22 mouse cellular contexts compared by ENCODE assay signal in genomic region chr10:117449416-117450239, GRCm38 (mm10).
DNase-seq lines count a peak whose midpoint lies in the region; ATAC-seq lines count a peak whose summit lies in the region.
"Had no signal": no experiment of that assay in that cellular context is flagged by ENCODE, and none has a peak within 500 bp of the region (broad histone marks: within the 10 kb centered on the region; RNA-seq: fewer than 3 reads in every experiment).

No protein-coding gene starts in this region.

- peak; percentile 59 to 63 for DNase-seq in spleen, postnatal 36 days (ENCODE audit: low spot score in 2 of 2)
- DNase-seq in spleen, adult 12 weeks (ENCODE audit: low spot score) = no peak
- no peak for DNase-seq in right cerebral cortex, postnatal 25 days
- no peak for DNase-seq in hindbrain, embryonic 14.5 days (ENCODE audit: low spot score)
- DNase-seq: adrenal gland, postnatal 36 days; cerebellum, adult 9-11 months; gastrocnemius, postnatal 36 days; kidney, adult 18-20 months; kidney, postnatal 4 days; layer of hippocampus, adult 9-11 months; lung, postnatal 36 days; thymus, postnatal 4 days had no signal

- no peak overlapping the region for H3K27ac ChIP-seq in neural tube, embryonic 15.5 days (replicated peaks)
- no peak overlapping the region for H3K27ac ChIP-seq in hindbrain, embryonic 14.5 days
- H3K27ac ChIP-seq: embryonic facial prominence, embryonic 12.5 days; liver, embryonic 14.5 days; lung, embryonic 15.5 days had no signal

- no peaks in the 10 kb centered on the region for H3K4me1 ChIP-seq in neural tube, embryonic 15.5 days
- no peaks in the 10 kb centered on the region for H3K4me1 ChIP-seq in hindbrain, embryonic 14.5 days (replicated peaks; ENCODE audit: control insufficient read depth, insufficient read depth, low read length)
- H3K4me1 ChIP-seq: embryonic facial prominence, embryonic 12.5 days had no signal

- ATAC-seq in granulocyte monocyte progenitor cell, adult 5-6 weeks (replicated peaks; ENCODE audit: poor library complexity, severe bottlenecking) = peak; percentile 82
- ATAC-seq in neutrophil, adult 5-6 weeks (ENCODE audit: extremely low read depth, insufficient number of reproducible peaks, low FRiP score, poor library complexity, severe bottlenecking) = peak; percentile 76
- no peak for ATAC-seq in neural tube, embryonic 15.5 days (ENCODE audit: low FRiP score)
- no peak for ATAC-seq in hindbrain, embryonic 14.5 days (ENCODE audit: low FRiP score)
- ATAC-seq: CD4-positive, CD25-positive, alpha-beta regulatory T cell, adult 4 months; hindbrain, embryonic 16.5 days; midbrain, embryonic 16.5 days had no signal

- H3K4me2 ChIP-seq in neural tube, embryonic 15.5 days = no peak overlapping the region
- no peak overlapping the region for H3K4me2 ChIP-seq in hindbrain, embryonic 14.5 days (replicated peaks)
- H3K4me2 ChIP-seq: embryonic facial prominence, embryonic 12.5 days; heart, embryonic 11.5 days; lung, embryonic 15.5 days had no signal

- H3K9me3 ChIP-seq in neural tube, embryonic 15.5 days (replicated peaks) = no peaks in the 10 kb centered on the region
- H3K9me3 ChIP-seq in hindbrain, embryonic 14.5 days (ENCODE audit: control insufficient read depth, low read length) = no peaks in the 10 kb centered on the region
- H3K9me3 ChIP-seq: embryonic facial prominence, embryonic 12.5 days; lung, embryonic 15.5 days had no signal

- no peak overlapping the region for H3K9ac ChIP-seq in neural tube, embryonic 15.5 days (replicated peaks)
- H3K9ac ChIP-seq in hindbrain, embryonic 14.5 days = no peak overlapping the region
- H3K9ac ChIP-seq: embryonic facial prominence, embryonic 12.5 days; liver, embryonic 14.5 days; lung, embryonic 15.5 days had no signal

- H3K4me3 ChIP-seq in neural tube, embryonic 15.5 days (replicated peaks) = no peak overlapping the region
- no peak overlapping the region for H3K4me3 ChIP-seq in hindbrain, embryonic 14.5 days (replicated peaks; ENCODE audit: low read length)
- H3K4me3 ChIP-seq: embryonic facial prominence, embryonic 12.5 days; lung, embryonic 15.5 days had no signal

- no peaks in the 10 kb centered on the region for H3K36me3 ChIP-seq in neural tube, embryonic 15.5 days
- no peaks in the 10 kb centered on the region for H3K36me3 ChIP-seq in hindbrain, embryonic 14.5 days (replicated peaks; ENCODE audit: control insufficient read depth, insufficient read depth)
- H3K36me3 ChIP-seq: embryonic facial prominence, embryonic 12.5 days; lung, embryonic 15.5 days had no signal

- no peaks in the 10 kb centered on the region for H3K27me3 ChIP-seq in neural tube, embryonic 15.5 days (replicated peaks)
- no peaks in the 10 kb centered on the region for H3K27me3 ChIP-seq in hindbrain, embryonic 14.5 days (ENCODE audit: control insufficient read depth, insufficient read depth, low read length)
- H3K27me3 ChIP-seq: embryonic facial prominence, embryonic 12.5 days; lung, embryonic 15.5 days had no signal

- WGBS in neural tube, embryonic 15.5 days = 90% methylated on average over 3 of the region's 3 CpGs
- WGBS in hindbrain, embryonic 14.5 days = 91% methylated on average over 3 of the region's 3 CpGs

Comparison
In these comparisons a context has a peak if more than half of its experiments do, and no peak if none do; other contexts are left out.
1. DNase-seq: peak in spleen, postnatal 36 days (2 of 2); none in spleen, adult 12 weeks (single experiment), right cerebral cortex, postnatal 25 days (single experiment) and hindbrain, embryonic 14.5 days (single experiment).
2. ATAC-seq: peak in granulocyte monocyte progenitor cell, adult 5-6 weeks (single experiment) and neutrophil, adult 5-6 weeks (single experiment); none in neural tube, embryonic 15.5 days (single experiment) and hindbrain, embryonic 14.5 days (single experiment).